Mouse (Mus musculus): ENCODE data around the gene Myrf.

- TF ChIP-seq POLR2A (IDR thresholded peaks at IDR 0.05; ENCODE audit: insufficient read depth, low read length), result no peak
- no peak for TF ChIP-seq CTCF (IDR thresholded peaks at IDR 0.05; ENCODE audit: low read depth, low read length)
- no peak for TF ChIP-seq EP300 (IDR thresholded peaks at IDR 0.05; ENCODE audit: insufficient read depth, low read depth, low read length)
Measured at GRCm38 (mm10) chr19:10195252-10195651, 45.3 kb downstream of the Myrf start.

Measured in ES-Bruce4 (cell line).